Mouse (Mus musculus) embryonic facial prominence, embryonic 13.5 days (tissue): ENCODE data around the gene Spindoc. TPM values are rescaled to one million over a fixed set of nuclear protein-coding genes. Genes with fewer than 3 reads are reported as not detected.

Source experiments
- ATAC-seq: fragments of 200-750 bp; cut with Nextera tagmentation; 2 replicates; pipeline ENCODE4 v1.8.0; 2017; ENCODE audit warnings: low read depth; ENCODE audit not compliant: insufficient number of reproducible peaks, insufficient read depth, low FRiP score, low TSS enrichment
- H3K27ac ChIP-seq: fragments of 300-500 bp; sonication (generic); 2 replicates; pipeline ENCODE4 v1.5.1; 2015; ENCODE audit warnings: moderate library complexity, mild to moderate bottlenecking, inconsistent platforms
- H3K27me3 ChIP-seq: fragments of 300-500 bp; sonication (generic); 2 replicates; pipeline ENCODE4 v1.6.1; 2015; ENCODE audit warnings: mild to moderate bottlenecking, inconsistent platforms
- H3K36me3 ChIP-seq: fragments of 300-500 bp; sonication (generic); 2 replicates; pipeline ENCODE4 v1.6.1; 2015; ENCODE audit warnings: mild to moderate bottlenecking, inconsistent platforms
- H3K4me1 ChIP-seq: fragments of 300-500 bp; sonication (generic); 2 replicates; pipeline ENCODE4 v1.6.1; 2015; ENCODE audit warnings: inconsistent platforms
- H3K4me2 ChIP-seq: fragments of 300-500 bp; sonication (generic); 2 replicates; pipeline ENCODE4 v1.6.1; 2015; ENCODE audit warnings: moderate library complexity, mild to moderate bottlenecking, inconsistent platforms
- H3K4me3 ChIP-seq: fragments of 300-500 bp; sonication (generic); 2 replicates; pipeline ENCODE4 v1.5.1; 2015; ENCODE audit warnings: mild to moderate bottlenecking, inconsistent platforms
- H3K9ac ChIP-seq: fragments of 300-500 bp; sonication (generic); 2 replicates; pipeline ENCODE4 v1.6.1; 2015; ENCODE audit warnings: mild to moderate bottlenecking, inconsistent platforms
- H3K9me3 ChIP-seq: fragments of 300-500 bp; sonication (generic); 2 replicates; pipeline ENCODE4 v1.6.1; 2016; ENCODE audit warnings: inconsistent platforms
- WGBS: fragments of 180-500 bp; shearing (Covaris S2); methylation state at CpG from one replicate; pipeline ENCODE4 v1.1.7; 2015; ENCODE audit warnings: mixed read lengths; 5-methylcytosine and 5-hydroxymethylcytosine counted together
- polyA plus RNA-seq: library from polyadenylated mRNA; unstranded; fragments of >200 nt; fragmentation: Nextera tagmentation; extraction: Ambion mirVana; gene quantifications from 2 replicates; pipeline ENCODE4 v1.2.1, GENCODE M21; 2015

The Spindoc gene
- polyA plus RNA-seq, 1 experiment from 2014 or later = 42.4 TPM

GRCm38 (mm10) chr19:7316822-7317221, 66.0 kb downstream of the Spindoc start:
- peaks cover 19% of the 10 kb centered on the region for H3K4me1 ChIP-seq
- H3K4me2 ChIP-seq = no peak overlapping the region
- H3K36me3 ChIP-seq = no peaks in the 10 kb centered on the region
- no peaks in the 10 kb centered on the region for H3K27me3 ChIP-seq
- no peak for ATAC-seq
- no peak overlapping the region for H3K27ac ChIP-seq
- 79% methylated on average over 4 of the region's 4 CpGs for WGBS
- no peak overlapping the region for H3K4me3 ChIP-seq
- no peaks in the 10 kb centered on the region for H3K9me3 ChIP-seq
- no peak overlapping the region for H3K9ac ChIP-seq

GRCm38 (mm10) chr19:7315587-7315984, 67.2 kb downstream of the Spindoc start:
- H3K9me3 ChIP-seq = no peaks in the 10 kb centered on the region
- H3K9ac ChIP-seq = no peak overlapping the region
- no peaks in the 10 kb centered on the region for H3K27me3 ChIP-seq
- H3K4me1 ChIP-seq = peaks cover 30% of the 10 kb centered on the region
- 87% methylated on average over 4 of the region's 4 CpGs for WGBS
- H3K4me3 ChIP-seq = no peak overlapping the region
- no peak for ATAC-seq
- H3K27ac ChIP-seq = no peak overlapping the region
- no peaks in the 10 kb centered on the region for H3K36me3 ChIP-seq
- H3K4me2 ChIP-seq = no peak overlapping the region

- Histone ChIP-seq H3K36me3 (no peaks in the 10 kb centered on the region), H3K27me3 (no peaks in the 10 kb centered on the region), H3K9me3 (no peaks in the 10 kb centered on the region), H3K9ac (no peak overlapping the region), H3K4me3 (no peak overlapping the region), H3K27ac (peak overlapping the region; percentile 28; the same call in 1 of the 2 replicates), H3K4me2 (no peak overlapping the region), H3K4me1 (peaks cover 35% of the 10 kb centered on the region)
- no peak for ATAC-seq
- WGBS = 80% methylated on average over 8 of the region's 8 CpGs
Measured at GRCm38 (mm10) chr19:7314976-7315586, 67.7 kb downstream of the Spindoc start.

GRCm38 (mm10) chr19:7313660-7314059, 69.1 kb downstream of the Spindoc start:
- Histone ChIP-seq H3K9me3 (no peaks in the 10 kb centered on the region), H3K9ac (no peak overlapping the region), H3K4me3 (no peak overlapping the region), H3K27me3 (no peaks in the 10 kb centered on the region), H3K4me2 (no peak overlapping the region), H3K36me3 (no peaks in the 10 kb centered on the region), H3K27ac (no peak overlapping the region), H3K4me1 (peaks cover 48% of the 10 kb centered on the region)
- WGBS = 80% methylated on average over 2 of the region's 2 CpGs
- ATAC-seq = no peak

DNA sequence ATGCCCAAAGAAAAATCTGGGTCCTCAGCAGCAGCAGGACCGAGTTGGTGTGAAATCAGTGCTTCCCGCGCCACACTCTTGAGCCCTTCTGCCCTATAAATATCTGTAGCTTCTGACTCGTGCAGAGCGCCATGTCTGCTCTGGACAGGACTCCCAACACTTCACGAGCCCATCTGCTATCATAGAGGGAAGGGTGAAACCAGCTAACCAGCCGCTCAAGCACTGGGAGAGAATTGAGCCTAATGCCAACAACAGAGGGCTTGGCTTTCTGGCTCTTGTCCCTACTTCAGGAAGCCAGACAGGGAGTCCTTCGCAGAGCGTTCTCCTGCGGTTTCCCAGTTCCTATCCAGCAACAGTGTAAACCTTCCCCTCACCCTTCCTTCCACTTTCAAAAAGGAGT, 71.5 kb downstream of the Spindoc start:
- H3K27me3 ChIP-seq = no peaks in the 10 kb centered on the region
- peak overlapping the region; percentile 28 for H3K4me2 ChIP-seq
- H3K9ac ChIP-seq = no peak overlapping the region
- 37% methylated on average over 10 of the region's 10 CpGs for WGBS
- H3K4me3 ChIP-seq = no peak overlapping the region
- H3K4me1 ChIP-seq = peaks cover 69% of the 10 kb centered on the region
- no peaks in the 10 kb centered on the region for H3K36me3 ChIP-seq
- H3K27ac ChIP-seq = peak overlapping the region; percentile 84
- H3K9me3 ChIP-seq = no peaks in the 10 kb centered on the region
- ATAC-seq = no peak

DNA sequence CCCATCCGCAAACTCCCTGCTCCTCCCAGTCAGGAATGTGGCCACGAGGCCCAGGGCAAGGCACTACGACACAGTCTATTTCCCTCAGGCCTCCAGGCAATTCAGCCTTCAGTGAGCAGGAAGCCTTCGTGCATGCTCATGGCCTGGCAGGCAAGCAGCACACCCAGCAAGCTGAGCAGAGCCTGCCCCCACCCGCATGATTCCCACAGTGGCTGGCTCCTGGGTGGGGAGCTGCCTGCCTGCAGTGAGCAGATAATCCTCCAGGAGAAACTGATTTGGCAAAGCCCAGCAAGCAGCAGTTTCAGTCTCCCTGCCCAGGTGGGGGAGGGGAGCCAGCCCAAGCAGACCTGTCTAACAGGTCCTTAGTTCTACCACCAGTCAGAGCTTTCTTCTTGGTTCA, 72.1 kb downstream of the Spindoc start:
- Histone ChIP-seq H3K4me1 (peaks cover 72% of the 10 kb centered on the region), H3K4me3 (no peak overlapping the region), H3K27ac (peak overlapping the region; percentile 84), H3K4me2 (peak overlapping the region; percentile 28), H3K9ac (peak overlapping the region; percentile 58; the same call in 1 of the 2 replicates), H3K27me3 (no peaks in the 10 kb centered on the region), H3K9me3 (no peaks in the 10 kb centered on the region), H3K36me3 (peaks cover 2% of the 10 kb centered on the region; the same call in 1 of the 2 replicates)
- ATAC-seq = peak; percentile 73
- WGBS = 9% methylated on average over 5 of the region's 5 CpGs

DNA sequence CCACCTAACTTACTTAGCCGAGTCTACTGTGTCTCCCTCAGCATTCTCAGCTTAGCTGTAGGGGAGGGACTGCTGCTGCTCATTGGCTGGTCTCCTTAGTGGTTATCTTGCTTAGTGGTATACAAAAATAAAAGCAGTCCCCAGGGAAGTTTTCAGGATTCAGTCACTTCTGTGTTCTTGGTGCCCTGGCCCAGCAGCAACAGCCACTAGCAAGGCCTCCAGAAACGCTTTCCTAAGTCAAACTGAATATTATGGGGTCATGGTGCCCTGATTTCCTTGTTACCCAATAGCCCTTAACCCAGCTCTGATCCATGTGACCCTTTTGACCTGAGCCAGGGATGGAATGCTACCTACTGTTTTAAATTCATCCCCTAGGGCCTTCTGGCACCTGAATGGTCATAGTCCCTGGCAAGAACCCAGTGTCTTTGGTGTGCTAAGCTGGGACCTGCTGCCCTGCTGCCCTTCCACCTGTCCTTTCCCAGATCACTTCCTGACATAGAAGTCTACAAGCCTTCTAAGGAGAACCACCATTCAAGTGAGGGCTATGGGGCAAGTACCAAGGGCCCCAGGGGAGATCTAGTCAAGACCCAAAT, 73.0 kb downstream of the Spindoc start:
- no peak for ATAC-seq
- Histone ChIP-seq H3K9me3 (no peaks in the 10 kb centered on the region), H3K9ac (0 out of 2 replicates have a peak overlapping the region, but pooled peaks have one; percentile 58), H3K4me1 (peaks cover 71% of the 10 kb centered on the region), H3K36me3 (peaks cover 6% of the 10 kb centered on the region; the same call in 1 of the 2 replicates), H3K4me2 (0 out of 2 replicates have a peak overlapping the region, but pooled peaks have one; percentile 28), H3K27ac (peak overlapping the region; percentile 84), H3K4me3 (no peak overlapping the region), H3K27me3 (no peaks in the 10 kb centered on the region)
- WGBS = 49% methylated on average over 2 of the region's 2 CpGs

DNA sequence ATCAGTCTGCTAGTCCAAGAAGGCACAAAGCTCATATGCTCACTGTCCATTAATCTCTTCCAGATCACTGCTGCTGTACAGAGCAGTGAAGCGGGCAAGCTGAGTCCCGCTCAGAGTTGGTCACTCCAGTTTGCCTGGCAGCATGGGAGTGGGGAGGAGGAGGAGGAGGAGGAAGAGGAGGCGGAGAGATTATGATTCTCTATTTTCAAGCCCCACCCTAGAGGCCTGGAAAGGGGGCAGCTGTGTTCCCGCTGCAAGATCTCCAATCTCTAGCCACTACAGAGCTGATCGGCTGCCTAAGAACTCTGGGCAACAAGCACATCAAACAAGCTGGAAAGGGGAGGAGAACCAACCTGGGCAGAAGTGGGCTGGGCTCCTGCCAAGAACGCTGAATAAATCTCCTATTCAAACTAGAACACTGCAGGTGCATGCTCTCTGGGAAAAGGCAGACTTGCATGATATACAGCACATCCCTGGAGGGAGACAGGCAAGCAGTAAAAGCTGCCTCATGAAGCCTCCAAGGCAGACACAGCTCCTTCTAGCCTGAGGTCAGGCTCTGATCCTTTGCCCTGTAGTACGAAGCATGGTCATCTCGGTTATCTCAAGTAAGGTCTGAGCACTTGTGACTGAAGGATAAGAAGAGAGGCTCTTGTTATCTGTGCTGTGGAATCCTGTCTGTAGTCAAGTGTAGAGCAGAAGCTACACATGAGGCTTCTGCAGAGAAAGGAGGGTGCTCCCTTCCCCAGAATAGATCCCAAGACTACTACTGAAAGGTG, 74.6 kb downstream of the Spindoc start:
- Histone ChIP-seq H3K27me3 (no peaks in the 10 kb centered on the region), H3K27ac (peak overlapping the region; percentile 77), H3K9ac (0 out of 2 replicates have a peak overlapping the region, but pooled peaks have one; percentile 28), H3K4me2 (peak overlapping the region; percentile 32; the same call in 1 of the 2 replicates), H3K36me3 (peaks cover 6% of the 10 kb centered on the region; the same call in 1 of the 2 replicates), H3K4me1 (peaks cover 72% of the 10 kb centered on the region), H3K9me3 (no peaks in the 10 kb centered on the region), H3K4me3 (no peak overlapping the region)
- 43% methylated on average over 8 of the region's 8 CpGs for WGBS
- peak; percentile 48 for ATAC-seq

- H3K36me3 ChIP-seq = peaks cover 6% of the 10 kb centered on the region; the same call in 1 of the 2 replicates
- H3K27ac ChIP-seq = 0 out of 2 replicates have a peak overlapping the region, but pooled peaks have one; percentile 11
- no peaks in the 10 kb centered on the region for H3K9me3 ChIP-seq
- no peak overlapping the region for H3K4me2 ChIP-seq
- H3K9ac ChIP-seq = 0 out of 2 replicates have a peak overlapping the region, but pooled peaks have one; percentile 32
- peaks cover 70% of the 10 kb centered on the region for H3K4me1 ChIP-seq
- WGBS = 42% methylated on average over 3 of the region's 3 CpGs
- no peak for ATAC-seq
- H3K4me3 ChIP-seq = no peak overlapping the region
- no peaks in the 10 kb centered on the region for H3K27me3 ChIP-seq
Measured at GRCm38 (mm10) chr19:7306968-7307367, 75.8 kb downstream of the Spindoc start.

GRCm38 (mm10) chr19:7305380-7306310, 77.1 kb downstream of the Spindoc start:
- 76% methylated on average over 11 of the region's 11 CpGs for WGBS
- no peak for ATAC-seq
- H3K36me3 ChIP-seq = peaks cover 6% of the 10 kb centered on the region; the same call in 1 of the 2 replicates
- no peaks in the 10 kb centered on the region for H3K9me3 ChIP-seq
- H3K4me2 ChIP-seq = no peak overlapping the region
- no peak overlapping the region; the same call in 1 of the 2 replicates for H3K27ac ChIP-seq
- H3K27me3 ChIP-seq = no peaks in the 10 kb centered on the region
- no peak overlapping the region for H3K4me3 ChIP-seq
- peaks cover 58% of the 10 kb centered on the region for H3K4me1 ChIP-seq
- H3K9ac ChIP-seq = no peak overlapping the region

GRCm38 (mm10) chr19:7304801-7305200, 78.0 kb downstream of the Spindoc start:
- Histone ChIP-seq H3K27me3 (no peaks in the 10 kb centered on the region), H3K9me3 (no peaks in the 10 kb centered on the region), H3K4me2 (no peak overlapping the region), H3K36me3 (peaks cover 9% of the 10 kb centered on the region), H3K27ac (no peak overlapping the region), H3K4me3 (no peak overlapping the region), H3K4me1 (peaks cover 50% of the 10 kb centered on the region), H3K9ac (no peak overlapping the region)
- WGBS = 55% methylated on average over 2 of the region's 2 CpGs
- no peak for ATAC-seq
